Mouse (Mus musculus) heart, postnatal 0 days (tissue): ENCODE measurements around the gene Frmd8.

Source experiments
- CTCF ChIP-seq: IDR thresholded peaks from 2 replicates; pipeline ENCODE4 v1.5.1; 2016; ENCODE audit warnings: antibody characterized with exemption, control low read depth, low read depth
- EP300 ChIP-seq: IDR thresholded peaks from 2 replicates; pipeline ENCODE4 v1.6.1; 2016; ENCODE audit warnings: antibody characterized with exemption, low read depth

DNA sequence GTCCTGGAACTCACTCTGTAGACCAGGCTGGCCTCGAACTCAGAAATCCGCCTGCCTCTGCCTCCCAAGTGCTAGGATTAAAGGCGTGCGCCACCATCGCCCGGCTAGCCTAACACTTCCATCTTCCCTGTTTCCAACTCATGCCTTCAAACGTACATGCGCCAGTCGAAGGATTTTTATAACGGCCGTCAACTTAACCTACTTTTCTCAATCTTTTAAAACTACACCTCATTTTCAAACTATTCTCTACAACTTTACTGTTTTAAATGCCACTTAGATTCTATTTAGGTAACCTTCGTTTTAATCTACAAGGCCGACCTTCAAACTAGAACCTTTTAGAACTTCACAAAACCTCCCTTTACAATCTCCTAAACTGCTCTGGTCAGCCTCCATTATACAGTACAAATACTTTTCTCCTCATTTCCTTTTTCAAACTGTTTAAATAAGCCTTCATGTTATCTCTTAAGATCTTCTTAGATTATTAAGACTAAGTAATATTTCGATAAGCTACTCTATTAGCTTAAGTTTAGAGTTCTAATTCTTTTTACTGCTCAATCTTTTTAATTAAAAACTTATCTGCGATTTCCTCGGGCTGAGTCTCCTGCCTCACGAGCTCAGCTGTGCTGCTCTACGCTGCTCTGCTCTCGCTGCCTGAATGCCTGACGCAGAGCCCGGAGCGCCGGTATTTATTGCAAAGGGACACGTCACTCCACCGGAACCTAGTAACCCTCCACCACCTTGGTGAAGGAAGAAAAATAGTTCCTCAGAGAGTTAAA lies 72.9 kb downstream of the Frmd8 start:
- TF ChIP-seq CTCF = no peak
- peak; percentile 97 for TF ChIP-seq EP300
